Mouse (Mus musculus) embryonic facial prominence, embryonic 15.5 days (tissue): Measurements from ENCODE around the gene Hspb1. TPM values are rescaled to one million over a fixed set of nuclear protein-coding genes. Genes with fewer than 3 reads are reported as not detected.

Source experiments
- ATAC-seq: fragments of 200-750 bp; cut with Nextera tagmentation; 2 replicates; pipeline ENCODE4 v1.8.0; 2017; ENCODE audit warnings: low read depth, moderate TSS enrichment; ENCODE audit not compliant: insufficient number of reproducible peaks, low FRiP score, low TSS enrichment
- H3K27ac ChIP-seq: fragments of 300-500 bp; sonication (generic); replicated peaks from 2 replicates; pipeline ENCODE4 v1.5.1; 2015; ENCODE audit warnings: mild to moderate bottlenecking, inconsistent platforms
- H3K27me3 ChIP-seq: fragments of 300-500 bp; sonication (generic); 2 replicates; pipeline ENCODE4 v1.6.1; 2015; ENCODE audit warnings: inconsistent platforms
- H3K36me3 ChIP-seq: fragments of 300-500 bp; sonication (generic); 2 replicates; pipeline ENCODE4 v1.6.1; 2015; ENCODE audit warnings: mild to moderate bottlenecking, inconsistent platforms
- H3K4me1 ChIP-seq: fragments of 300-500 bp; sonication (generic); 2 replicates; pipeline ENCODE4 v1.6.1; 2015; ENCODE audit warnings: inconsistent platforms
- H3K4me2 ChIP-seq: fragments of 300-500 bp; sonication (generic); replicated peaks from 2 replicates; pipeline ENCODE4 v1.6.1; 2015; ENCODE audit warnings: mild to moderate bottlenecking, inconsistent platforms
- H3K4me3 ChIP-seq: fragments of 300-500 bp; sonication (generic); replicated peaks from 2 replicates; pipeline ENCODE4 v1.5.1; 2015; ENCODE audit warnings: mild to moderate bottlenecking, inconsistent platforms
- H3K9ac ChIP-seq: fragments of 300-500 bp; sonication (generic); 2 replicates; pipeline ENCODE4 v1.6.1; 2015; ENCODE audit warnings: inconsistent platforms
- H3K9me3 ChIP-seq: fragments of 300-500 bp; sonication (generic); replicated peaks from 2 replicates; pipeline ENCODE4 v1.6.1; 2016; ENCODE audit warnings: inconsistent platforms
- WGBS: fragments of 180-500 bp; shearing (Covaris S2); methylation state at CpG from one replicate; pipeline ENCODE4 v1.1.7; 2015; 5-methylcytosine and 5-hydroxymethylcytosine counted together
- polyA plus RNA-seq: library from polyadenylated mRNA; unstranded; fragments of >200 nt; fragmentation: Nextera tagmentation; extraction: Ambion mirVana; gene quantifications from 2 replicates; pipeline ENCODE4 v1.2.1, GENCODE M21; 2015

Hspb1 gene
- polyA plus RNA-seq, 1 experiment from 2014 or later, result 821 TPM

DNA sequence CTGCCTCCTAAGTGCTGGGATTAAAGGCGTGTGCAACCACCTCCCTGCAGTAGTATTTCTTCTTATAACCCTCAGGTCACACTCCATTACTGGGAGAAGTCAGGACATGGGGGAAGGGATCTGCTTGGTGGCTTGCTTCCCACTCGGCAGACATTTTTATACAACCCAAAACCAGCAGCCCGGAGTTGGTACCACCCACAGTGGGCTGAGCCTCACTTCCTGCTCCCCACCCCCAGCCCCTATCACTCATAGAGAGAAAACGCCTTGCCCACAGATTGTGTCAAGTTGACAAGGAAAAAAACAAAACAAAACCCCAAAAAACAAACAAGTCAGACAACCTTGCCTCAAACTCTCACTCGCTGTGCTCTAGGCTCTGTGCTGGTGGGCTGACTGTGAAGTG is 25.5 kb downstream of the Hspb1 start:
- Histone ChIP-seq H3K27ac (no peak overlapping the region), H3K9me3 (no peaks in the 10 kb centered on the region), H3K4me1 (peaks cover 5% of the 10 kb centered on the region; the same call in 1 of the 2 replicates), H3K4me3 (no peak overlapping the region), H3K4me2 (no peak overlapping the region), H3K9ac (no peak overlapping the region), H3K27me3 (no peaks in the 10 kb centered on the region), H3K36me3 (peaks cover 70% of the 10 kb centered on the region)
- 75% methylated on average over 5 of the region's 5 CpGs for WGBS
- ATAC-seq, result no peak

DNA sequence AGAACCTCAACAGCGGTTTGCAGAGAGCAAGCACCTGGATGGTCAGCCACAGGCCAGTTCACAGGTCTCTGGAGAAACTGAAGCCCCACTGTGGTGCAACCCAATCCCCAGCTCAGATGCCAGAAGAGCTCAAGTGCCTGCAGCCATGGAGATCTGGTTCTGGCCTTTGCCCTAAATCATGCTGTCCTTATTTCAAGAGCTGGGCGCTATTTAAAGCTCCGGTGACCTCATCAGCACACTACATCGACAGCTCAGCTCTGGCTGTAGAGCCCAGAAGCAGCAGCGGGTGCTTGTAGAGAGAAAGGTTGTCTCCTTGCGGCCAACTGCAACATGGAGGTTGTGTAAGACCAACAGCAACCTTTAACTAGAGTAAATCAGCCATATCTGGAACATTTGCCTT is 26.4 kb downstream of the Hspb1 start:
- 90% methylated on average over 6 of the region's 6 CpGs for WGBS
- no peak overlapping the region for H3K4me2 ChIP-seq
- no peak overlapping the region for H3K27ac ChIP-seq
- H3K4me3 ChIP-seq, result no peak overlapping the region
- no peak for ATAC-seq
- H3K27me3 ChIP-seq, result no peaks in the 10 kb centered on the region
- no peak overlapping the region for H3K9ac ChIP-seq
- no peaks in the 10 kb centered on the region for H3K9me3 ChIP-seq
- H3K4me1 ChIP-seq, result peaks cover 5% of the 10 kb centered on the region; the same call in 1 of the 2 replicates
- peaks cover 75% of the 10 kb centered on the region for H3K36me3 ChIP-seq

DNA sequence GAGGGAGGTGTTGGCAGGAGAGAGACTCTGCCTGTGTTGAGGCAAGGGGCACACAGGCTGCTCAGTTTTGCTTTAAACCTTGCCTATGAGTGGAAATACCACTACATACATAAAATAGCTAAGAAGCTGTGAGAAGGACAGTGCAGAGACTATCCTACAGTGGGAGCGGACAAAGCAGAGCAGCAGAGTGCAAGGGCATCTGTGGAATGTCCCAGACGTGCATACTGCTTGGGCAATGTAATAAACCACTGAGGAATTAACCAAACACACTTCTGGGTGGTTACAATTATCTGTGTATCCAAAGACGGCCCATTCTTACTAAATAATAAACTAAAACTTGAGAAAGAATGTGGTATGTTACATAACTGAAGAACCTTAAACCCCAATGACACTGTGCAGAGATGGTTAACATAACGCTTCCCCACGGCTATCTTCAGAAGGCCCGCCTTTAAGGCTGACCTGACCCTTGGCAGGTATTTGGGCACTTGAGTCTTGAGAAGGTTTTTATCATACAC is 28.4 kb downstream of the Hspb1 start:
- peaks cover 66% of the 10 kb centered on the region for H3K36me3 ChIP-seq
- H3K9ac ChIP-seq, result no peak overlapping the region
- no peaks in the 10 kb centered on the region for H3K27me3 ChIP-seq
- peaks cover 5% of the 10 kb centered on the region; the same call in 1 of the 2 replicates for H3K4me1 ChIP-seq
- H3K4me3 ChIP-seq, result no peak overlapping the region
- WGBS, result 76% methylated on average over 6 of the region's 6 CpGs
- H3K4me2 ChIP-seq, result no peak overlapping the region
- no peak overlapping the region for H3K27ac ChIP-seq
- H3K9me3 ChIP-seq, result no peaks in the 10 kb centered on the region
- ATAC-seq, result no peak

DNA sequence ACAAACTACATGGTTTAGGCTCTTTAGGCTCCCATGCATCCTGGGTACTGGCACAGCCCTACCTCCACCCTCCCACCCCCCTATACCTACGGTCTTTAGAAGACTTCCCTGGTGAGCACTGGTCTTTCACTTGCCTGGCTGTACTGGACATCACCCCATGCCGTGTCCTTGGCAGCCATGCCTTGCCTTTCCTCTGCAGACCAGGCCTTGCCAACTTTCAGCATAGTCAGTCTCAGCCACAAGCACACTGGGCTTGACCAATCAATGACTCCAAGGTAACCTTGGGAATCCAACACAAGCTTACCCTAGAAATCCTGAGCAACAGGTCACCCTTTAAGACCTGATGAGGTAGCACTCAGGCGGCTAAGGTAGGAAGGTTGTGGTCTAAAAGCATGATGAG is 28.9 kb downstream of the Hspb1 start:
- H3K9ac ChIP-seq, result no peak overlapping the region
- peaks cover 5% of the 10 kb centered on the region; the same call in 1 of the 2 replicates for H3K4me1 ChIP-seq
- no peaks in the 10 kb centered on the region for H3K9me3 ChIP-seq
- H3K4me2 ChIP-seq, result no peak overlapping the region
- no peak overlapping the region for H3K27ac ChIP-seq
- H3K36me3 ChIP-seq, result peaks cover 66% of the 10 kb centered on the region
- 92% methylated on average over 3 of the region's 3 CpGs for WGBS
- H3K27me3 ChIP-seq, result no peaks in the 10 kb centered on the region
- H3K4me3 ChIP-seq, result no peak overlapping the region
- no peak for ATAC-seq

DNA sequence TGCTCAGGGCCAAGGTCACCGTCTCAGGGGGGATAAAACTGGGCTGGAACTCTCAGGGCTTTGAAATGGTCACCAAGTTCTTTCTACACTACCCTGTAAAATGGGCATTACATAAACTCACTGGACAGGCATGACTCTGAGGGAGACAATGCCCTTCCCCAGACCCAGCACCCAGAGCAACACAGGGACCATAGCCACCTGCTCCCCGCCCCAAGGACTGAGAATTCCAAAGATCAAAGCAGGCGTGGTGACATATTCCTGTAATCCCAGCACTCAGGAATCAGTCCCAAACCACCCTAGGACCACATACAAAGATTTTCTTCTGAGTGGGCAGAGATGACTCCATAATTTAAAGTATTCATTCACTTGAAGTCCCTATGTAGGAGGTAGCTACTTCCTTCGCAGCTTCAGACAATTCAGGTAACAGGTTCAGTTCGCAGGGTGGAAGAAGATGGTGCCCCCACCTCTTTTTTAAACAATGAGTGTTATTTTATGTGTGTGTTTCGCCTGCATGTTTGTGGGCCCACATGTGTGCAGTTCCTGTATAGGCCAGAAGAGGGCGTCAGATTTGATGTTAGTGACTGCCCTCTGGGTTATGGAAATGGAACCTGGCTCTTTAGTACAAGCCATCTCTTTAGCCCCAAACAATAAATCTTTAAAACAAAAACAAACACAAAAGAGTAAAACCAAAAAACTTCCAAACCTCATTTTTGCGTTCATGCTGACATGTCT is 29.8 kb downstream of the Hspb1 start:
- no peak for ATAC-seq
- H3K9ac ChIP-seq, result no peak overlapping the region
- H3K27ac ChIP-seq, result no peak overlapping the region
- no peak overlapping the region for H3K4me3 ChIP-seq
- H3K36me3 ChIP-seq, result peaks cover 71% of the 10 kb centered on the region
- H3K9me3 ChIP-seq, result no peaks in the 10 kb centered on the region
- WGBS, result 92% methylated on average over 8 of the region's 8 CpGs
- H3K27me3 ChIP-seq, result no peaks in the 10 kb centered on the region
- no peak overlapping the region for H3K4me2 ChIP-seq
- peaks cover 5% of the 10 kb centered on the region; the same call in 1 of the 2 replicates for H3K4me1 ChIP-seq

DNA sequence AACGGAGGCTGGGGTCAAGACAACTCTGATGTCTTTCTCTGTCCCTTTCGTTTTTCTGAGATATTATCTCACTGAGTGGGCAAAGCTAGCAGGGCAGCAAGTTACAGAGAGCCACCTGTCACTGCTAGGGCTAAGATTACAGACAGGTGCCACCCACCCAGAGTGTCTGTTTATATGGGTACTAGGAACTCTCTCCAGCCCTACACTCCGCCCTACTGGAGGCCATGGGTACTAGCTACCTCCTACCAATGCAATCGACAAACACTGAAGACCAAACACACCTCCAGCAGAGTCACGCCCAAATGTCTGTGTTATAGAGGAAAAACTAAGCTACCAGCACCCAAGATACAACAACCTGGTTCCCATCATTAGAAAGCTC is 30.3 kb downstream of the Hspb1 start:
- no peak overlapping the region for H3K4me3 ChIP-seq
- H3K4me1 ChIP-seq, result peaks cover 5% of the 10 kb centered on the region; the same call in 1 of the 2 replicates
- no peaks in the 10 kb centered on the region for H3K9me3 ChIP-seq
- H3K36me3 ChIP-seq, result peaks cover 75% of the 10 kb centered on the region
- ATAC-seq, result no peak
- no peak overlapping the region for H3K4me2 ChIP-seq
- WGBS, result 86% methylated on average over 5 of the region's 5 CpGs
- H3K27me3 ChIP-seq, result no peaks in the 10 kb centered on the region
- no peak overlapping the region for H3K27ac ChIP-seq
- no peak overlapping the region for H3K9ac ChIP-seq

DNA sequence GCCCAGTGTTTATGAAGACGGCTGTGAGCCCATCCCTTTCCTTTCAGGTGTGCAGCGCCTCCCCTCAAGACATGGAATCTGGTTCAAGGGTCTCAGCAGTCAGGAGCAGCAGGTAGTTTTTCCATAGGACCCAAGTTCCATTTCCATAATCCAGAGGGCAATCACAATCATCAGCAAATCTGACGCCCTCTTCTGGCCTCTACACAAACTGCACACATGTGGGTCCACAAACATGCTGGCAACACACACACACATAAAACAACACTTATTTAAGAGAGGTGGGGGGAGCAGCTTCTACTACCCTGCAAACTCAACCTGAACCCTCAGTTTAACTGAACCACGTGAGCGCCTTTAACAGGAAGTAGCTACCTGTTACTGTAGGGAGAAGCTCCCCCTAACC is 30.9 kb downstream of the Hspb1 start:
- peaks cover 5% of the 10 kb centered on the region; the same call in 1 of the 2 replicates for H3K4me1 ChIP-seq
- H3K27me3 ChIP-seq, result no peaks in the 10 kb centered on the region
- 95% methylated on average over 5 of the region's 5 CpGs for WGBS
- H3K4me3 ChIP-seq, result no peak overlapping the region
- H3K4me2 ChIP-seq, result no peak overlapping the region
- H3K9ac ChIP-seq, result no peak overlapping the region
- ATAC-seq, result no peak
- H3K36me3 ChIP-seq, result peaks cover 71% of the 10 kb centered on the region
- H3K9me3 ChIP-seq, result no peaks in the 10 kb centered on the region
- H3K27ac ChIP-seq, result no peak overlapping the region

DNA sequence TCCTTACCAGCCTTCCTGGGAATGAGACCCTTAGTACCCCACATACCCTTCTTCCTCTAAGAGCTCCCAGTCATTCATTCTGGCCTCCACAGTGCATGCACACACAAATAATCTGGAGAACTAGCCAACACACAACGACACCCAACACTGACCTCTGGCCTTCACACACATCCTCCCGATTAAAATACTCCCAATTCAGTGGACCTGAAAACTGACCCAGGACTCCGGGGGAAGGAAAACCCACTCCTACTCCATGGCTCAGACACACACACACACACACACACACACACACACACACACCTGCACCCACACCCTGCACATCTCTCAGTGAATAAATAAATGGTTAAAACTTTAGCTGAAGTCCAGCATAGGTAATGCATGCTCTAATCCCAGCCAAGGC is 32.2 kb downstream of the Hspb1 start:
- Histone ChIP-seq H3K9ac (no peak overlapping the region), H3K27ac (no peak overlapping the region), H3K36me3 (peaks cover 73% of the 10 kb centered on the region), H3K9me3 (no peaks in the 10 kb centered on the region), H3K27me3 (no peaks in the 10 kb centered on the region), H3K4me1 (no peaks in the 10 kb centered on the region), H3K4me2 (no peak overlapping the region), H3K4me3 (no peak overlapping the region)
- WGBS, result 85% methylated on average over 3 of the region's 3 CpGs
- ATAC-seq, result no peak

DNA sequence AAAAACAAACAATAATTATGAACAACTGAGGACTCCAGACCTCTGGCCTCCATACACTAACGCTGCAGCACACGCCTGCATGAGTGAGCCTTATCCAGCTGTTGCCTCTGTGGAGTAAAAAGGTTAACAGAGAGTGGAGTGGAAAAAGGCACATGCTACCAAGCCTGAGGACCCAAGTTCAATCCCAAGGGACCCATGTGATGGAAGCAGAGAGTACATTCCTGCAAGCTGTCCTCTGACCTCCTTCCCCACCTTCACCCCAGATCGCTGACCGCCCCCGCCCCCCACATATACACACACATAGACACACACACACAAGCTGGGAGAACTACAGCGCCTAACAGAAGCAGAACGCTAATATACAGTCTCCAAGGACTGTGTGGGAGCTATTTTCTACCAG is 36.2 kb downstream of the Hspb1 start:
- Histone ChIP-seq H3K4me2 (no peak overlapping the region), H3K4me1 (peaks cover 6% of the 10 kb centered on the region; the same call in 1 of the 2 replicates), H3K27ac (no peak overlapping the region), H3K36me3 (peaks cover 56% of the 10 kb centered on the region), H3K9ac (no peak overlapping the region), H3K9me3 (no peaks in the 10 kb centered on the region), H3K27me3 (no peaks in the 10 kb centered on the region), H3K4me3 (no peak overlapping the region)
- 96% methylated on average over 7 of the region's 7 CpGs for WGBS
- no peak for ATAC-seq

DNA sequence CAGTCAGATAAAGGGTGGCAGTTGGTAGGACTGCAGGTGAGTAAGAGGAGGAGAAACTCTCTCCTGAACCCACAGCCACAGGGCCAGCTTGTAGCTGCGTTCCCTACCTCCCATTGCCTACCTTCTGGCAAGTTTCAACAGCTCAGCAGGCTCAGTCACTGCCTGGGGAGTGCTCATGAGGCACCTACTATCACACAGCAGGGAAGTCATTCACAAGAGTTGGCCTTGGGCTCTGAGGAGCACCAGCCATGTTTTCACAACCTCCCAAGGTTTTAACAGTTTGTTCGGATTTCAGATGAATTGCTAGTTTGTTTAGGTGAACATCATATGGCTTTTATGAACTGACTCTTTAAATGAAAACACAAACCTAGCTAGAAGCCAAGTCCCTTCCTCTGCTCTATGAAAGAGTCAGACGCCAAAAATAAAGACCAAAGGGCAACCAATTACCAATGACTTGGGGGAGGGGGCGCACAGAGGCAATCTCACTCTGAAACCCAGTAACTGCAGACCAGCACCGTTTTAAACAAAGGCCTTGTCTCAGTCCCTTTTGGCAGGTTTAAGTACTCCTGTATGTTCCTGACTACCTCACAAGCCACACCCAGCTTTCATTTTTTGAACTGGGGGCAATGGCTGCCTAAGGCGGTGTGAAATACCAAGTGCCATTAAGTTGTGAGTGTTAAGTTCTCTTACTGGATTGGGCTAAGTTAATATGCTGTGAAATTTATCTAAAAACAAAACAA is 42.1 kb downstream of the Hspb1 start:
- Histone ChIP-seq H3K9me3 (no peaks in the 10 kb centered on the region), H3K9ac (no peak overlapping the region), H3K4me2 (no peak overlapping the region), H3K4me3 (no peak overlapping the region), H3K27ac (no peak overlapping the region), H3K36me3 (peaks cover 44% of the 10 kb centered on the region), H3K27me3 (no peaks in the 10 kb centered on the region), H3K4me1 (peaks cover 21% of the 10 kb centered on the region; the same call in 1 of the 2 replicates)
- 63% methylated on average over 6 of the region's 6 CpGs for WGBS
- no peak for ATAC-seq

DNA sequence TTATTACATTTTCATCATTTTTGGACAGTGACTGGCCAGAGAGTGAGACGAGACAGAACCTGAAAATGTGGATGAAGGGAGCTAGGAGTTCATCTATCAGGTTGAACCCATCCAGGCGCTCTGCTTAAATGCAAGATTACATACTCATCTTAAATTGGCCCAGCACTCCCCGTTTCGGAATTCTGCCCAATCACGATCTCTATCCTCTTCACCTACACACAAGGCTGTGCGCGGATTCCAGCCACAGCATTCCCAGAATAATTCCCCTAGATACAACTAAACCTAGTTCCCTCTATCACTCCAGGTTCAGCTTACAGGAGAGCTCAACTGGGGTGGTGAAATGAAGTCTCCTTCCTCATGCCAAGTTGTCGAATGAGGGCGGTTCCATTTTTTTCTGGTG is 43.8 kb downstream of the Hspb1 start:
- H3K4me1 ChIP-seq, result peaks cover 21% of the 10 kb centered on the region; the same call in 1 of the 2 replicates
- no peak overlapping the region for H3K27ac ChIP-seq
- no peak for ATAC-seq
- WGBS, result 87% methylated on average over 9 of the region's 9 CpGs
- no peaks in the 10 kb centered on the region for H3K9me3 ChIP-seq
- no peak overlapping the region for H3K4me3 ChIP-seq
- H3K4me2 ChIP-seq, result no peak overlapping the region
- H3K9ac ChIP-seq, result no peak overlapping the region
- peaks cover 43% of the 10 kb centered on the region for H3K36me3 ChIP-seq
- no peaks in the 10 kb centered on the region for H3K27me3 ChIP-seq
